Mouse (Mus musculus) c-Kit-positive CD71-positive TER-119-positive erythroid progenitor cells, embryonic 14.5 days (primary cell): Measurements from ENCODE around the gene Spint3.
A peak's percentile ranks its signal among the peaks of the same experiment; 100 is the strongest.

Source experiments
- DNase-seq: peaks from one replicate; pipeline ENCODE4 v3.0.0-alpha.2; 2013; ENCODE audit warnings: low spot score

Gene Spint3

GRCm38 (mm10) chr2:164549963-164550894, 23.0 kb downstream of the Spint3 start:
- DNase-seq, result no peak

- no peak for DNase-seq
These were observed 23.9 kb downstream of the Spint3 start for GRCm38 (mm10) chr2:164549338-164549737.

GRCm38 (mm10) chr2:164544454-164545097, 28.7 kb downstream of the Spint3 start:
- DNase-seq, result no peak

- DNase-seq, result no peak
These were observed 29.5 kb downstream of the Spint3 start for GRCm38 (mm10) chr2:164543745-164544144.

GRCm38 (mm10) chr2:164542598-164542997, 30.7 kb downstream of the Spint3 start:
- DNase-seq, result no peak

GRCm38 (mm10) chr2:164542132-164542531, 31.1 kb downstream of the Spint3 start:
- no peak for DNase-seq

GRCm38 (mm10) chr2:164540652-164541427, 32.4 kb downstream of the Spint3 start:
- no peak for DNase-seq

- no peak for DNase-seq
These were observed 36.3 kb downstream of the Spint3 start for GRCm38 (mm10) chr2:164537003-164537402.

- DNase-seq, result no peak
These were observed 38.9 kb downstream of the Spint3 start for GRCm38 (mm10) chr2:164534315-164534714.

- peak; percentile 53 for DNase-seq
These were observed 42.1 kb downstream of the Spint3 start for GRCm38 (mm10) chr2:164531169-164531568.

- DNase-seq, result no peak
These were observed 44.7 kb downstream of the Spint3 start for GRCm38 (mm10) chr2:164528557-164528956.

- no peak for DNase-seq
These were observed 49.9 kb downstream of the Spint3 start for GRCm38 (mm10) chr2:164523301-164523773.

- DNase-seq, result no peak
These were observed 51.0 kb downstream of the Spint3 start for GRCm38 (mm10) chr2:164522280-164522679.

GRCm38 (mm10) chr2:164521841-164522240, 51.4 kb downstream of the Spint3 start:
- no peak for DNase-seq

- no peak for DNase-seq
These were observed 52.5 kb downstream of the Spint3 start for GRCm38 (mm10) chr2:164520782-164521181.
